Mouse (Mus musculus) ovary, postnatal 36 days (tissue): ENCODE measurements around the gene Lzic.

ENCODE experiments used
- DNase-seq: peaks from one replicate; pipeline ENCODE4 v3.0.0; 2022; ENCODE audit warnings: low spot score, mixed read lengths

Gene Lzic

DNA sequence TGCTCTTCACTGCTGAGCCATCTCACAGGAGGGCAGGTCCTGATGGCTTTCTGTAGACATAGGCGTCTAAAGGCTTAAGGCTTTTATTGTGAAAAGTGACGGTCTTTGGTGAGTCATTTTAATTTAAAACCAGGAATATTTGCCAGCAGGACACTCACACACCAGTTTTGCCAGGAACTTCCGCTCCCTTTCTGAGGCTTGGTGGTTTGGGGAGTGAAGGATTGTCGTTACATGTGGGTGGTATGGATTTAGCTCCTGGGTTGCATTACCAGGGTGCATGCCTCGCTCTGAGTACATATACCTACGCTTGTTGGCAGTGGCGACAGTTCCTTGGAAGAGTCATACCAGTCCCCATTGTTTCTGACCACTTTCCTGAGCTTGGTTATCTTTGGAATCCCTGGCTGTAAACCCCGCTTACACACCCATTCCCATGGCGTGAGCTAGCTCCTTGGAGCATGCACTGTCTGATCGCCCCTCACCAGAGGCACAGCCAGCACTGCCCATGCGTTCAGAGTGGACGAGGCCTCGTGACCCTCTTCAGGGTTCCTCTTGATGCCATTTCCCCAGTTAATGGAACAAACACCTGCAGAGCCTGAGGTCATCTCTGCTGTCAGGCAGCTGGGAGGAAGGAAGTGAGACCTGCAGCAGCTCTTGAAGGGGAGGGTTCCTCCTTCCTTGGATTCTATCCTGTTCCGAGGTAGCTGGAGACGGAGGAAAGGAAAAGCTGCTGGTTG, 42.8 kb downstream of the Lzic start:
- no peak for DNase-seq

DNA sequence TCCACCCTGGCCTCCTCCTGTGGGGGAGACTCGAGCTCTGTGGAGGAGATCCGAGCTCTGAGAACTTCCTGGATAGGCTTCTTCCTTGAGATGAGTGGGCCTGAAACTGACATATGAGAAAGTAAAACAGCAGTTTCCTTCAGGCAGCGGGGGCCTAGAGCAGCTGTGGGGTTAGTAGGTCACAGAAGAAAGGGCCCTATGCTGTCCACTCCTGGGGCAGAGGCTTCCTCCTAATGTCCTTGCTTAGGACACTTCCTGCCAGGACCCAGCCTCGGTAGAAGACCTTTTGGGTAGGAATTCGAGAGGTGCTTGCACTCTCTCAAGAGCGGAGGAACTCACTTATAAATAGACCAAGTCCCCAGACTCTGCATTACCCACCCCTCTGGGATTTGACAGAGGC, 44.7 kb downstream of the Lzic start:
- no peak for DNase-seq

DNA sequence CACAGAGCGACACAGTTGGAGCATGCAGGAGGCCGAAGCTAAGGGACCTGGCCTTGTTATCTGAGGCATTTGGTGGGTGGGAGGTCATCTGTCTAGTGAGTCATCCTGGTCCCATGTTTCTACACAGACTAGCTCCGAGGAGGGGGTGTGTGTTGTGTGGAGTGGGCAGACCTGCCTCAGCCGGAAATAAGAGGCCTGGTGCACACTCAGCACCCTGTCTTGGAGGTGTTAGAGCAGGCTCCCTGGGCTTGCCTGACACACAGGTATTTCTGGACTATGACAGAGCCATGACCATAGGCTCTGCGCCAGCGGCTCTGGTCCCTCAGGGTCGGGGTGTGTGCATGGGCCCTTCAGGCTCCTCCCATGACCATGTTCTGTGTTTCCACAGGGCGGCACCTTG, 54.4 kb downstream of the Lzic start:
- no peak for DNase-seq

DNA sequence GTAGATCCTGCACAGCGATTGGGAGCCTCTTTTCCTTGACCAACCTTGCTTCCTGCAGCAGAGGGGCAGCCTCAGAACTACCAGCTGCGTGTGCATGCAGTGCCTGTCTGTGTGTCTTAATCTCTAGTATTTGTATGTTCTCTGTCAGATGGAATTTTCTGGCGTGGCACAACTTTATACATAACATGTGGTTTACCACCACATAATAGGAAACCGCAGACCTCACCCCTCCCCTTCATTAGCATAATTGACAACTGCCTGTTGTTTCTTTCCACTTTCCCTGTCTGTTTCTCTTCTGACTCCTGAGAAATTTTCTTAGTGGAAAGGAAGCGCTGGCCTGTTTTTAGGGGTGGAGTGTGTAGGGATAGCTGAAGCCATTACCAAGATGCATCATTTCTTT, 56.9 kb downstream of the Lzic start:
- DNase-seq = no peak

DNA sequence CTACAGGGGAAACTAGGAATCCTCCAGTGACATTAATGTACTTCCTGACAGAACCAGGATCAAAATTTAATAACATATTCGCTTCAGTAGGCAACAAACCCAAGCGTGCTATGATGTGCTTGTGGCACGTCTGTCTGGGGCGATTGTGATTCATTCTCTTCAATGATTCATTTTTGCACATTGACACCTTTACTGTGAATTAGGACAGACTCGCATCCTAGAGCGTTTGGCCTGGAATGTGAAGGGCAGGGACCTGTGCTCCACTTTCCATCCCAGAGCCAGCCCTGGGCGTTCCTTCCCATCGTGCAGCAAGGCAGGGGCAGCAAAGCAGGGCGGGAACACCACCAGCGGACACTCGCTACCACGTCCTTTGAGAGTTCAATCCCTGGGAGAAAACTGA, 57.4 kb downstream of the Lzic start:
- no peak for DNase-seq

DNA sequence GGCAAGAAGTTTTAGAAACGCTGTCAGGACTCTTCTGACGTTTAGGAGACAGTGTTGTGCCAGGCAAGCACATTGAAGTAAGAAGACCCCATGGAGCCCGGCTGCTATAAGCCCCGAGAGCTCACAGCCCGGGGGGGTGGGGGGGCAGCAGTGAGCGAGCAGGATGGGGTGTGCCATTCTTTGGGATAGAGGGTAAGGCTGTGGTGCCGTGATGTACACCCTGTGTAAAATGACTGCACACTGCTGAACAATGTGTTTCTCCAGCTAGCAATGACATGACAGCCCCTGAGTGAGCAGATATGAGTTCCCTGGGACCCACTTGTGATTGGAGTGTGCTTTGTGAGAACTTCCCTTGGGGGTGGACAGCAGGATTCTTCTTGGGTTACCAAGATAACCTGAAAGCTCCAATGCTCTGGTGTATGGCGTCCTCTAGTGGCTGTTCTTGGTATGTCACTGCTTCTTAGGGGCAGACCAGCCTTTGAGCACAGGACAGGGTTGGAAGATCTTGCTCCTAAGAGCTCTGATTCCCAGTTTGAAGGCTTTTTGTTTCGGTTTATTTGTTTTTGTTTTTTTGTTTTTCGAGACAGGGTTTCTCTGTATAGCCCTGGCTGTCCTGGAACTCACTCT, 58.0 kb downstream of the Lzic start:
- peak; percentile 64 for DNase-seq

DNA sequence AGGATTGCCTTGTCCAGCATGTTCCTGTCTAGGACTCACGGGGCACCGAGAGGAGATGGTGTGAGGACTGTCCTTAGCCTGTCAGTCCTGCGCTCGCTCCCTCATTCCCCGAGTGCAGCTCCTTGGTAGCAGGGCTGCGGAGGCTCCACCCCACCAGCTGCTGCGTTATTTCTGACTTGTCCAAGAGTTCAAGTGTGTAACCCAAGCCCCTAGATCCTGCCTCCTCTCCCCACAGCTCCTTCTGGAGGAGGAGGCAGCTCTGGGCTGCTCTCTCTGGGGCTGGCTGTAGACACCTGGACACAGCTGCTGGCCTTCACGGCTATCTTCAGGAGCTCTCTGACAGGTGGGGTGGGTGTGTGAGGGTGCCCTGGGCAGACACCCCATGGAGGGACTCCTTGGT, 59.9 kb downstream of the Lzic start:
- no peak for DNase-seq
